Mouse (Mus musculus) liver, adult 2 months (tissue): ENCODE measurements at regions not wholly inside any gene's neighbourhood (a gene's known extent, or its start where the extent isn't known, plus 50 kb on each side); places are given as distances from the start of the nearest gene placed in this dataset.
A peak's percentile ranks its signal among the peaks of the same experiment; 100 is the strongest.

Experiments used
- DNase-seq: peaks from one replicate; pipeline ENCODE4 v3.0.0-alpha.2; 2011; ENCODE audit warnings: low read depth, low spot score; ENCODE audit errors: extremely low read depth
- H3K27ac ChIP-seq: fragments of 200-500 bp; replicated peaks from 2 replicates; pipeline ENCODE4 v1.5.1; 2012; ENCODE audit warnings: low read depth, mild to moderate bottlenecking, control low read depth, inconsistent platforms, low read length; ENCODE audit not compliant: insufficient read depth
- H3K27me3 ChIP-seq: fragments of 200-500 bp; 2 replicates; pipeline ENCODE4 v1.6.1; 2012; ENCODE audit warnings: mild to moderate bottlenecking, moderate library complexity, low read length, inconsistent platforms; ENCODE audit not compliant: control insufficient read depth, insufficient read depth
- H3K36me3 ChIP-seq: fragments of 200-500 bp; 2 replicates; pipeline ENCODE4 v1.6.1; 2012; ENCODE audit warnings: low read length, inconsistent platforms; ENCODE audit not compliant: control insufficient read depth, insufficient read depth
- H3K4me1 ChIP-seq: fragments of 200-500 bp; 2 replicates; pipeline ENCODE4 v1.6.1; 2011; ENCODE audit warnings: low read length; ENCODE audit not compliant: control insufficient read depth, insufficient read depth
- H3K4me3 ChIP-seq: fragments of 200-500 bp; 2 replicates; pipeline ENCODE4 v1.5.1; 2011; ENCODE audit warnings: low read depth, mild to moderate bottlenecking, control low read depth, low read length, moderate library complexity; ENCODE audit not compliant: insufficient read depth
- H3K79me2 ChIP-seq: fragments of 200-500 bp; 2 replicates; pipeline ENCODE4 v1.6.1; 2012; ENCODE audit warnings: inconsistent platforms, mild to moderate bottlenecking, low read length, moderate library complexity; ENCODE audit not compliant: control insufficient read depth, insufficient read depth
- H3K9ac ChIP-seq: fragments of 200-500 bp; 2 replicates; pipeline ENCODE4 v1.6.1; 2012; ENCODE audit warnings: low read depth, mild to moderate bottlenecking, control low read depth, inconsistent platforms, low read length
- CTCF ChIP-seq: fragments of 200-500 bp; IDR thresholded peaks from 2 replicates; pipeline ENCODE4 v1.5.1; 2011; ENCODE audit warnings: low read depth, low read length, control low read depth
- POLR2A ChIP-seq: fragments of 200-500 bp; IDR thresholded peaks from 2 replicates; pipeline ENCODE4 v1.6.1; 2011; ENCODE audit warnings: low read length, control low read depth; ENCODE audit not compliant: insufficient read depth; ENCODE audit errors: extremely low read depth
- WGBS: fragments of 180-500 bp; shearing (Covaris S2); methylation state at CpG from one replicate; pipeline ENCODE4 v1.1.7; 2018; 5-methylcytosine and 5-hydroxymethylcytosine counted together

GRCm38 (mm10) chr19:52623496-52623895 lies 359.4 kb downstream of the Ins1 start:
- Histone ChIP-seq H3K4me3 (no peak overlapping the region), H3K36me3 (no peaks in the 10 kb centered on the region), H3K9ac (no peak overlapping the region), H3K4me1 (no peaks in the 10 kb centered on the region), H3K27ac (no peak overlapping the region), H3K79me2 (no peaks in the 10 kb centered on the region), H3K27me3 (no peaks in the 10 kb centered on the region)
- no peak for TF ChIP-seq POLR2A
- TF ChIP-seq CTCF, result no peak
- DNase-seq, result no peak

- no peaks in the 10 kb centered on the region for H3K79me2 ChIP-seq
- 79% methylated on average over 5 of the region's 5 CpGs for WGBS
- H3K27me3 ChIP-seq, result no peaks in the 10 kb centered on the region
- no peak for DNase-seq
- no peak for TF ChIP-seq POLR2A
- H3K36me3 ChIP-seq, result no peaks in the 10 kb centered on the region
- H3K4me1 ChIP-seq, result no peaks in the 10 kb centered on the region
- no peak overlapping the region for H3K4me3 ChIP-seq
- H3K9ac ChIP-seq, result no peak overlapping the region
- H3K27ac ChIP-seq, result no peak overlapping the region
Observed at GRCm38 (mm10) chr19:52613353-52613752, 349.3 kb downstream of the Ins1 start.

GRCm38 (mm10) chr19:52606859-52607258 lies 342.8 kb downstream of the Ins1 start:
- H3K36me3 ChIP-seq, result no peaks in the 10 kb centered on the region
- H3K27me3 ChIP-seq, result no peaks in the 10 kb centered on the region
- H3K4me3 ChIP-seq, result no peak overlapping the region
- no peak overlapping the region for H3K9ac ChIP-seq
- TF ChIP-seq POLR2A, result no peak
- no peak for TF ChIP-seq CTCF
- no peaks in the 10 kb centered on the region for H3K79me2 ChIP-seq
- WGBS, result 58% methylated on average over 3 of the region's 3 CpGs
- no peak for DNase-seq
- H3K27ac ChIP-seq, result no peak overlapping the region
- no peaks in the 10 kb centered on the region for H3K4me1 ChIP-seq

- H3K4me1 ChIP-seq, result no peaks in the 10 kb centered on the region
- H3K36me3 ChIP-seq, result no peaks in the 10 kb centered on the region
- TF ChIP-seq CTCF, result no peak
- no peak for TF ChIP-seq POLR2A
- WGBS, result 3% methylated on average over 3 of the region's 3 CpGs
- DNase-seq, result no peak
- H3K4me3 ChIP-seq, result no peak overlapping the region
- H3K79me2 ChIP-seq, result no peaks in the 10 kb centered on the region
- H3K27ac ChIP-seq, result no peak overlapping the region
- H3K9ac ChIP-seq, result no peak overlapping the region
- H3K27me3 ChIP-seq, result no peaks in the 10 kb centered on the region
Observed at GRCm38 (mm10) chr19:52600410-52600809, 336.3 kb downstream of the Ins1 start.

- Histone ChIP-seq H3K27ac (no peak overlapping the region), H3K4me1 (no peaks in the 10 kb centered on the region), H3K36me3 (no peaks in the 10 kb centered on the region), H3K9ac (no peak overlapping the region), H3K4me3 (no peak overlapping the region), H3K27me3 (no peaks in the 10 kb centered on the region), H3K79me2 (no peaks in the 10 kb centered on the region)
- DNase-seq, result no peak
- WGBS, result 70% methylated on average over 4 of the region's 4 CpGs
- TF ChIP-seq POLR2A, result no peak
- TF ChIP-seq CTCF, result no peak
Observed at GRCm38 (mm10) chr19:52565401-52565800, 301.3 kb downstream of the Ins1 start.

GRCm38 (mm10) chr19:52534758-52535157 lies 270.7 kb downstream of the Ins1 start:
- peak; percentile 2 for DNase-seq
- Histone ChIP-seq H3K9ac (no peak overlapping the region), H3K36me3 (no peaks in the 10 kb centered on the region), H3K79me2 (no peaks in the 10 kb centered on the region), H3K27ac (no peak overlapping the region), H3K4me1 (no peaks in the 10 kb centered on the region), H3K27me3 (no peaks in the 10 kb centered on the region), H3K4me3 (no peak overlapping the region)
- WGBS, result 37% methylated on average over 4 of the region's 4 CpGs
- TF ChIP-seq POLR2A (no peak), CTCF (no peak)
